Mouse (Mus musculus) adrenal gland, postnatal 36 days (tissue): ENCODE measurements around the gene Stpg1. TPM values are rescaled to one million over a fixed set of nuclear protein-coding genes. Genes with fewer than 3 reads are reported as not detected.

Experiments used
- DNase-seq, 2 experiments: peaks; one replicate each; pipeline ENCODE4 v3.0.0; 2021; ENCODE audit warnings: mixed read lengths in 1 of 2
- microRNA-seq: library from miRNA; unstranded; fragments of <30 nt; microRNA quantifications from one replicate; pipeline ENCODE4 v1.2.0, GENCODE M21; 2021
- total RNA-seq, 2 experiments: library from RNA; stranded (reverse); gene quantifications; 2 replicates each; pipeline ENCODE4 v1.2.3; 2021

The Stpg1 gene
- total RNA-seq, 2 experiments from 2014 or later, result 0.36 to 0.40 TPM

- DNase-seq, result no peak
Measured at GRCm38 (mm10) chr4:135549323-135549722, 54.7 kb downstream of the Stpg1 start.

GRCm38 (mm10) chr4:135563794-135564193, 69.2 kb downstream of the Stpg1 start:
- DNase-seq, result no peak

GRCm38 (mm10) chr4:135565400-135565799, 70.8 kb downstream of the Stpg1 start:
- DNase-seq, result peak; percentile 40 to 57

GRCm38 (mm10) chr4:135567042-135567441, 72.5 kb downstream of the Stpg1 start:
- no peak for DNase-seq

- DNase-seq, result no peak
Measured at GRCm38 (mm10) chr4:135567484-135567883, 72.9 kb downstream of the Stpg1 start.

GRCm38 (mm10) chr4:135569201-135569600, 74.6 kb downstream of the Stpg1 start:
- DNase-seq, result no peak

- peak; percentile 45 to 50 for DNase-seq
Measured at GRCm38 (mm10) chr4:135570152-135571036, 75.8 kb downstream of the Stpg1 start.

- peak in 1 of 2 experiments; percentile 51 for DNase-seq
Measured at GRCm38 (mm10) chr4:135571037-135571550, 76.5 kb downstream of the Stpg1 start.

- no peak for DNase-seq
Measured at GRCm38 (mm10) chr4:135572276-135572675, 77.7 kb downstream of the Stpg1 start.

DNA sequence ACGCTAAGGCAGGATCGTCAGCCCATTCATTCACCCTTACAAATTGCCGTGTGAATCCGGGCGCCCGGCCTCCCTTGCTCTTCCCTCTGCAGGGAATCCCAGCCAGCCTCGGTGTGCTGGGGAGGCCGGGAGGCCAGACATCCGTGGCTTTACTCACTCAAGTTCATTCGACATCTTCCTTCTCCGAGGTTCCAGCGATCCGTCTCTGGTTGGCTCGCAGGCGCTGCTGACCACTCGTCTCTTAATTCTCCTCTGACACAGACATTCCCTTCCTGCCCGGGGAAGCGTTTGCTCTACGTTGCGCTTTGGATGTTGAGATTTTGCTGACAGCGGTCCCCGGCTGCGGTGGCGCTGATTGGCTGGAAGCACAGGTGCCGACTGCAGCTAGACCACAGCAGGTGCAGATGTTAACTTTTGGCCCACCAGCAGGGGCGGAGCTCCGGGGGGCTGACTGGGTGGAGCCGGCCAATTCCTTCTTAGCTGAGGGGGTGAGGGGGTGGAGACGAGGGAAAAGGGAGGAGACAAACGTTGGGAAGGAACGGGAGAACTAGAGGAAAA, 78.7 kb downstream of the Stpg1 start, which contains the start of gene Grhl3:
Grhl3 (minus strand) TSS at position 380 of the 558 bp plus-strand sequence.
- DNase-seq, result peak; percentile 22 to 31

GRCm38 (mm10) chr4:135575365-135576140, 81.0 kb downstream of the Stpg1 start:
- peak; percentile 40 to 59 for DNase-seq

GRCm38 (mm10) chr4:135578490-135578889, 83.9 kb downstream of the Stpg1 start:
- no peak for DNase-seq

- no peak for DNase-seq
Measured at GRCm38 (mm10) chr4:135579695-135580094, 85.1 kb downstream of the Stpg1 start.

GRCm38 (mm10) chr4:135581222-135581910, 86.8 kb downstream of the Stpg1 start:
- no peak for DNase-seq

- DNase-seq, result no peak
Measured at GRCm38 (mm10) chr4:135584838-135585237, 90.2 kb downstream of the Stpg1 start.

Small RNA genes lying within 50 kb of the gene (microRNA-seq; reads per million reads assigned to microRNA genes)
- not detected for gene Gm25317

Other genes starting within 250 kb of the Stpg1 start
- gene Clic4, start 222.0 kb upstream of the Stpg1 start, total RNA-seq, result 100 to 1,000 TPM in 1 of 2 experiments, 10 to 100 TPM in 1; 73.1 to 114 TPM
- gene Srrm1, start 141.5 kb upstream of the Stpg1 start, total RNA-seq, result 100 to 1,000 TPM; 101 to 125 TPM
- not detected for gene Ncmap, start 96.6 kb upstream of the Stpg1 start, total RNA-seq
- gene Rcan3, start 60.9 kb upstream of the Stpg1 start, total RNA-seq, result 10 to 100 TPM; 10.5 to 17.2 TPM
- gene Nipal3, start 248 bp downstream of the Stpg1 start, total RNA-seq, result 10 to 100 TPM; 11.3 to 21.9 TPM
- gene Grhl3, start 78.8 kb downstream of the Stpg1 start, total RNA-seq, result not detected
- under 1 TPM; 0.07 to 0.10 TPM for gene Ifnlr1, start 191.5 kb downstream of the Stpg1 start, total RNA-seq
- gene Il22ra1, start 233.4 kb downstream of the Stpg1 start, total RNA-seq, result 1 to 10 TPM in 1 of 2 experiments, under 1 TPM in 1; 0.17 to 1.9 TPM